Mouse (Mus musculus) heart, adult 18-20 months (tissue): Measurements from ENCODE around the gene Svip. TPM values are rescaled to one million over a fixed set of nuclear protein-coding genes. Genes with fewer than 3 reads are reported as not detected.

ENCODE experiments used
- DNase-seq, 2 experiments: peaks; one replicate each; pipeline ENCODE4 v3.0.0; 2021 to 2022; ENCODE audit warnings: mixed read lengths in 1 of 2
- total RNA-seq, 2 experiments: library from RNA; stranded (reverse); gene quantifications; 2 replicates each; pipeline ENCODE4 v1.2.3; 2021

Svip gene
- total RNA-seq, 2 experiments from 2014 or later: 26.4 to 28.3 TPM

DNA sequence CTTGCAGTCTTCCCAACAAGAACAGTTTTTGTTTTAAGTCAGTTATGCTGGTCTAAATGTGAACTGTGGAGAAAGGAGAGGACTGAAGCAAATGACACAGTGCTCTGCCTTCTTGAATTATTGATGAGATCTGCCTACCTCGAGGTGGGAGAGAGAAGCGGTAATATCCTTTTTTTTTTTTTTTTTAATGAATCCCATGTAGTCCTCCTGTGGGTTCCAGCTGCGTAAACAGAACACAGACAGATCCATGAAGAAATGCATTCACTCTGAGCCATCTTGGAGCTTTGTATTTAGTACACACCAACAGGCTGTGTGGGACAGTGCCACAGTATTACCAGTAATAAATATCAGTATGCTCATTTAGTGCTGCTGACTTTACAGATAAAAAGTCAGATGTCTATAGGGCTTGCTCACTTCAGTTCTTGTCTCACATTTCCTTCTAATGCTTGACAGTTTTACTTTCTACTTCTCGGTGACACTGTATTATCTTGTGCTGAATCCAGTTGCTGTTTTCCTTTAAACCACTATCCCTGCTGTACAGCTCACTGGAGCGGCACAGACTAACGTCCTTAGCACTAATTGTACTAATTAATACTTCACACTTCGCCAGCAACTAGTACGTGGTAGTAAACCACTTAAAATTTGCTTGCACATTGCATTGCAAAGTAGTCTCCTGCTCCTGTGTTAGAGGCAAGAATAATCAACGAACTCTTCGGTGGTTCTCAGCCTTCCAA lies 43.4 kb downstream of the Svip start:
- no peak for DNase-seq

DNA sequence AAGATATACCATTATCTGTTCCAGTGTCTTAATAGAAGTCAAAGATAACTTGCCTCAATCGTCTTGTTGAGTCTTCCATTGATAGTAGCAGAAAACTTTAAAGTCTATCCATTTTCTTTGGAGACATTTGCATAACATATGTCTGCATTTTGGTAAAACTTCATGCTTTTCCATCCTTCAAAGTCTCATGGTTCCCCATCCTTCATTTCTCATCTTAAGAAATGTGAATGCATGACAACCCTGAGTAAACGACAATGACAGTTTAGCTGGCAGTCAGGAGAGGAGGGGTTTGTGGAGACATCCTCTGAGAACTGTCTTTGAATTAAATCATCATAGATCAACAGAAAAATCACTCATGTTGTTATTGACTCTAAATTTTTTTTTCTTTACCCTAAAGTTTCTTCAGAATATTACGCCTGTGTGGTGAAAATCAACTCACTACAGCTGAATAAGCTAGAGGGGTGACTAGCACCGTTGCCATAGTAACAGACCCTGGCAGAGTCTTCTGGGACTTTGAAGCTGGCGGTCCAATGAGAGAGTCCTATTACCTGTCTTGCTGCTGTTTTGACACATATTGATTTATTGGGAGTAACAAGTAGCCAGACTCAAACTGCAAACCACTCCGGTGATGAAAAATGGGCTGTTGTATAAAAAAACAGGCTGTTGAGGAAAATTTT lies 45.0 kb downstream of the Svip start:
- DNase-seq: no peak

DNA sequence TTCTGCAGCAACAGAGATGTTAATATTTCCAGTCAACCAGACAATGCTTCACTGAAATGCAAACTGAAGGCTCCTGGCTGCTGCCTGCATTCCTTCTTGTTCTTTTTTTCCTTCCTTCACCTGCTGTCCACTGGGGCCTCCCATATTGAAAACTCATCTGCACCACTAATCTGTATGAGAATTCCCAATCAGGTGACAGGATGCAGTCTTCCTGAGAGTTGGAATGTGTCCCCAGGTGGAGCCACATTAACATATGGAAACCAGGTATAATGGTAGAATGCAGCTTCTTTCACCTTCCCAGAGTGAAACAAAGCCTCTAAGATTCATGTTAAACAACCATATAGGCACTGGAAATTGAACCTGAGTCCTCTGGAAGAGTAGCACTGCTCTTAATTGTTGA lies 48.1 kb downstream of the Svip start:
- DNase-seq: no peak

DNA sequence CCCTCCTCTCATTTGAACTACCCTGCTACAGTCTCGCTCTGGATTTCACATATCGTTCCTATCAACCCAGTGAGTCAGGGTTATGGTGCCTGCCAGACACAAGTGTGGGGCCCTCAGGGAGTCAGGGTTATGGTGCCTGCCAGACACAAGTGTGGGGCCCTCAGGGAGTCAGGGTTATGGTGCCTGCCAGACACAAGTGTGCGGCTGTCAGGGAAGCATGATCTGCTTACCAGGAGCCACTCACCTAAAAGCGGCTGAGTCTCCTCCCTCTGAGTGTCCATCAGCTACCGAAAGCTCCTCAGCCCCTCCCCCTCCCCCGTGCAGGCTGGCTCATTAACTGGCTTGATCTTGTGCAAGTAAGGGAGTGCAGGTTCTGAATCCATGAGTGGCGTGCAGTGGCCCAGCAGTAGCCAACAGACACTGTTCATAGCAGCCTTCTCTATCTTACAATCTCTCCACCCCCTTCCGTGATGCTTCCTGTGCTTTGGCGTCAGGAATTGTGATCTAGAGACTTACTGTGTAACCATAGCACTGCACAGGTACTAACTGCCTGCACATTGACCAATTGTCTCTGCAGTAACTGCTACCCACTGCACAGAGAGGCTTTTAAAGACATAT lies 50.3 kb downstream of the Svip start:
- no peak for DNase-seq

Other genes starting within 250 kb of the Svip start
- 1 to 10 TPM; 3.7 to 4.2 TPM for gene Gas2, start 144.0 kb downstream of the Svip start, total RNA-seq
- 1 to 10 TPM; 1.3 to 1.5 TPM for gene Fancf, start 143.8 kb downstream of the Svip start, total RNA-seq
- not detected for gene 1700015G11Rik, start 9.7 kb upstream of the Svip start, total RNA-seq